Mouse (Mus musculus): ENCODE results near the gene Adgrb3.
A peak's percentile ranks its signal among the peaks of the same experiment; 100 is the strongest.

Gene Adgrb3

GRCm38 (mm10) chr1:25132150-25132824 is 697.2 kb downstream of the Adgrb3 start:
- DNase-seq (ENCODE audit: low spot score in 2 of 2) = no peak

GRCm38 (mm10) chr1:25115512-25115911 is 714.0 kb downstream of the Adgrb3 start:
- DNase-seq (ENCODE audit: low spot score in 2 of 2) = no peak

GRCm38 (mm10) chr1:25107500-25108101 is 721.9 kb downstream of the Adgrb3 start:
- DNase-seq (ENCODE audit: low spot score in 2 of 2) = no peak

GRCm38 (mm10) chr1:25106679-25107078 is 722.8 kb downstream of the Adgrb3 start:
- no peak for DNase-seq (ENCODE audit: low spot score in 2 of 2)

GRCm38 (mm10) chr1:25105367-25105766 is 724.1 kb downstream of the Adgrb3 start:
- DNase-seq (ENCODE audit: low spot score in 2 of 2) = peak; percentile 80

- no peak for DNase-seq (ENCODE audit: low spot score in 2 of 2)
Observed at GRCm38 (mm10) chr1:25088010-25088719, 741.3 kb downstream of the Adgrb3 start.

GRCm38 (mm10) chr1:25085616-25086372 is 743.7 kb downstream of the Adgrb3 start:
- DNase-seq (ENCODE audit: low spot score in 2 of 2) = peak in 1 of 2 experiments; percentile 25

- DNase-seq (ENCODE audit: low spot score in 2 of 2) = no peak
Observed at GRCm38 (mm10) chr1:25082377-25082776, 747.1 kb downstream of the Adgrb3 start.

GRCm38 (mm10) chr1:25081265-25081849 is 748.1 kb downstream of the Adgrb3 start:
- DNase-seq (ENCODE audit: low spot score in 2 of 2) = no peak

- no peak for DNase-seq (ENCODE audit: low spot score in 2 of 2)
Observed at GRCm38 (mm10) chr1:25079395-25079794, 750.1 kb downstream of the Adgrb3 start.

GRCm38 (mm10) chr1:25075952-25076351 is 753.6 kb downstream of the Adgrb3 start:
- DNase-seq (ENCODE audit: low spot score in 2 of 2) = no peak

GRCm38 (mm10) chr1:25063964-25064363 is 765.5 kb downstream of the Adgrb3 start:
- DNase-seq (ENCODE audit: low spot score in 2 of 2) = no peak

- DNase-seq (ENCODE audit: low spot score in 2 of 2) = no peak
Observed at GRCm38 (mm10) chr1:25060935-25061334, 768.6 kb downstream of the Adgrb3 start.

GRCm38 (mm10) chr1:25060191-25060590 is 769.3 kb downstream of the Adgrb3 start:
- DNase-seq (ENCODE audit: low spot score in 2 of 2) = peak in 1 of 2 experiments; percentile 33

GRCm38 (mm10) chr1:25057656-25058055 is 771.9 kb downstream of the Adgrb3 start:
- no peak for DNase-seq (ENCODE audit: low spot score in 2 of 2)

- no peak for DNase-seq (ENCODE audit: low spot score in 2 of 2)
Observed at GRCm38 (mm10) chr1:25057212-25057611, 772.3 kb downstream of the Adgrb3 start.

GRCm38 (mm10) chr1:25042091-25042490 is 787.4 kb downstream of the Adgrb3 start:
- no peak for DNase-seq (ENCODE audit: low spot score in 2 of 2)

- DNase-seq (ENCODE audit: low spot score in 2 of 2) = no peak
Observed at GRCm38 (mm10) chr1:25034161-25034560, 795.3 kb downstream of the Adgrb3 start.

GRCm38 (mm10) chr1:25033155-25034095 is 796.1 kb downstream of the Adgrb3 start:
- DNase-seq (ENCODE audit: low spot score in 2 of 2) = peak in 1 of 2 experiments; percentile 9

- no peak for DNase-seq (ENCODE audit: low spot score in 2 of 2)
Observed at GRCm38 (mm10) chr1:25023156-25023555, 806.4 kb downstream of the Adgrb3 start.
